In genomic region chr19:23830761-23831160, GRCm38 (mm10) we compare ENCODE assay signal across 21 mouse cellular contexts.
DNase-seq lines count a peak whose midpoint lies in the region; ATAC-seq lines count a peak whose summit lies in the region.
"Had no signal": no experiment of that assay in that cellular context is flagged by ENCODE, and none has a peak within 500 bp of the region (broad histone marks: within the 10 kb centered on the region; RNA-seq: fewer than 3 reads in every experiment).

No protein-coding gene starts in this region.

- H3K9me3 ChIP-seq in heart, embryonic 10.5 days = no peaks in the 10 kb centered on the region
- H3K9me3 ChIP-seq in neural tube, embryonic 12.5 days = no peaks in the 10 kb centered on the region
- no peaks in the 10 kb centered on the region for H3K9me3 ChIP-seq in hindbrain, embryonic 14.5 days (ENCODE audit: control insufficient read depth, low read length)
- H3K9me3 ChIP-seq: limb, embryonic 15.5 days had no signal

- peak; percentile 68 for DNase-seq in heart, adult 11 months
- no peak for DNase-seq in heart, embryonic 10.5 days (ENCODE audit: low spot score)
- no peak for DNase-seq in neural tube, embryonic 10.5 days (ENCODE audit: extremely low spot score, low spot score)
- no peak for DNase-seq in hindbrain, embryonic 14.5 days (ENCODE audit: low spot score)
- no peak for DNase-seq in liver
- no peak for DNase-seq in frontal cortex, postnatal 36 days (ENCODE audit: low spot score in 2 of 2)
- DNase-seq: adrenal gland, postnatal 14 days; cerebellum, adult 11-12 months; cerebellum, postnatal 14 days; heart, postnatal 10 days; kidney, adult 18-20 months; kidney, postnatal 10 days; liver, postnatal 0 days; lung, postnatal 14 days; right cerebral cortex, postnatal 4 days; thymus, postnatal 14 days had no signal

- no peak overlapping the region for H3K4me3 ChIP-seq in heart, embryonic 10.5 days
- H3K4me3 ChIP-seq in neural tube, embryonic 12.5 days = no peak overlapping the region
- no peak overlapping the region for H3K4me3 ChIP-seq in hindbrain, embryonic 14.5 days (replicated peaks; ENCODE audit: low read length)
- H3K4me3 ChIP-seq: limb, embryonic 15.5 days; megakaryocyte, embryonic 14.5 days had no signal

- H3K36me3 ChIP-seq in heart, embryonic 10.5 days = no peaks in the 10 kb centered on the region
- no peaks in the 10 kb centered on the region for H3K36me3 ChIP-seq in neural tube, embryonic 12.5 days
- H3K36me3 ChIP-seq in hindbrain, embryonic 14.5 days (replicated peaks; ENCODE audit: control insufficient read depth, insufficient read depth) = no peaks in the 10 kb centered on the region
- H3K36me3 ChIP-seq: limb, embryonic 15.5 days had no signal

- no peaks in the 10 kb centered on the region for H3K27me3 ChIP-seq in heart, embryonic 10.5 days (ENCODE audit: insufficient read depth, poor library complexity, severe bottlenecking)
- no peaks in the 10 kb centered on the region for H3K27me3 ChIP-seq in neural tube, embryonic 12.5 days (replicated peaks)
- no peaks in the 10 kb centered on the region for H3K27me3 ChIP-seq in hindbrain, embryonic 14.5 days (ENCODE audit: control insufficient read depth, insufficient read depth, low read length)
- H3K27me3 ChIP-seq: CH12.LX; limb, embryonic 15.5 days; megakaryocyte, embryonic 14.5 days had no signal

- 75% methylated on average over 7 of the region's 7 CpGs for whole genome bisulfite sequencing in heart, embryonic 10.5 days
- 62% methylated on average over 7 of the region's 7 CpGs for WGBS in neural tube, embryonic 12.5 days
- WGBS in hindbrain, embryonic 14.5 days = 46% methylated on average over 7 of the region's 7 CpGs

- no peak overlapping the region for H3K4me2 ChIP-seq in neural tube, embryonic 12.5 days (replicated peaks)
- no peak overlapping the region for H3K4me2 ChIP-seq in hindbrain, embryonic 14.5 days (replicated peaks)
- H3K4me2 ChIP-seq: heart, embryonic 11.5 days; limb, embryonic 15.5 days had no signal

- H3K9ac ChIP-seq in neural tube, embryonic 12.5 days = no peak overlapping the region
- no peak overlapping the region for H3K9ac ChIP-seq in hindbrain, embryonic 14.5 days
- H3K9ac ChIP-seq: limb, embryonic 15.5 days; liver, postnatal 0 days had no signal

- no peak overlapping the region for H3K27ac ChIP-seq in heart, embryonic 10.5 days
- H3K27ac ChIP-seq in neural tube, embryonic 12.5 days = no peak overlapping the region
- 0 out of 2 replicates have a peak overlapping the region, but pooled peaks have one; percentile 27 for H3K27ac ChIP-seq in hindbrain, embryonic 14.5 days
- H3K27ac ChIP-seq: limb, embryonic 15.5 days had no signal

- no peaks in the 10 kb centered on the region for H3K4me1 ChIP-seq in heart, embryonic 10.5 days
- peaks cover 23% of the 10 kb centered on the region; the same call in 1 of the 2 replicates for H3K4me1 ChIP-seq in neural tube, embryonic 12.5 days
- H3K4me1 ChIP-seq in hindbrain, embryonic 14.5 days (replicated peaks; ENCODE audit: control insufficient read depth, insufficient read depth, low read length) = peaks cover 5% of the 10 kb centered on the region; the same call in 1 of the 2 replicates
- H3K4me1 ChIP-seq: megakaryocyte, embryonic 14.5 days had no signal

- ATAC-seq in neural tube, embryonic 12.5 days (ENCODE audit: low FRiP score, low read depth) = peak; percentile 38; the same call in 1 of the 2 replicates
- no peak for ATAC-seq in hindbrain, embryonic 14.5 days (ENCODE audit: low FRiP score)
- ATAC-seq: liver, postnatal 0 days had no signal
